Mouse (Mus musculus) lung, embryonic 14.5 days (tissue): ENCODE measurements around the gene Cdc34b. TPM values are rescaled to one million over a fixed set of nuclear protein-coding genes. Genes with fewer than 3 reads are reported as not detected.

Experiments
- ATAC-seq: fragments of 200-750 bp; cut with Nextera tagmentation; 2 replicates; pipeline ENCODE4 v1.8.0; 2017; ENCODE audit warnings: mild to moderate bottlenecking, moderate TSS enrichment, moderate library complexity; ENCODE audit not compliant: insufficient read depth
- DNase-seq: peaks from one replicate; pipeline ENCODE4 v3.0.0-alpha.2; 2015
- H3K27ac ChIP-seq: fragments of 300-500 bp; sonication (generic); 2 replicates; pipeline ENCODE4 v1.5.1; 2014; ENCODE audit warnings: low read depth, mild to moderate bottlenecking, moderate library complexity
- H3K27me3 ChIP-seq: fragments of 300-500 bp; sonication (generic); 2 replicates; pipeline ENCODE4 v1.6.1; 2014; ENCODE audit warnings: low read length, control low read depth; ENCODE audit not compliant: insufficient read depth
- H3K36me3 ChIP-seq: fragments of 300-500 bp; sonication (generic); 2 replicates; pipeline ENCODE4 v1.6.1; 2014; ENCODE audit warnings: control low read depth; ENCODE audit not compliant: insufficient read depth
- H3K4me1 ChIP-seq: fragments of 300-500 bp; sonication (generic); 2 replicates; pipeline ENCODE4 v1.6.1; 2014; ENCODE audit warnings: antibody characterized with exemption, control low read depth; ENCODE audit not compliant: insufficient read depth
- H3K4me2 ChIP-seq: fragments of 300-500 bp; sonication (generic); 2 replicates; pipeline ENCODE4 v1.6.1; 2014; ENCODE audit warnings: mild to moderate bottlenecking
- H3K4me3 ChIP-seq: fragments of 300-500 bp; sonication (generic); 2 replicates; pipeline ENCODE4 v1.5.1; 2014; ENCODE audit warnings: low read depth, low read length
- H3K9ac ChIP-seq: fragments of 300-500 bp; sonication (generic); 2 replicates; pipeline ENCODE4 v1.6.1; 2014
- H3K9me3 ChIP-seq: fragments of 300-500 bp; sonication (generic); 2 replicates; pipeline ENCODE4 v1.6.1; 2016; ENCODE audit warnings: low read depth, low read length, control low read depth
- CTCF ChIP-seq: IDR thresholded peaks from 2 replicates; pipeline ENCODE4 v1.5.1; 2016; ENCODE audit warnings: antibody characterized with exemption, low read depth
- WGBS: fragments of 180-500 bp; shearing (Covaris S2); extraction: QIAGEN DNeasy Blood & Tissue Kit; methylation state at CpG from one replicate; pipeline ENCODE4 v1.1.7; 2014; 5-methylcytosine and 5-hydroxymethylcytosine counted together
- polyA plus RNA-seq: library from polyadenylated mRNA; unstranded; fragments of >200 nt; fragmentation: Nextera tagmentation; extraction: Ambion mirVana; gene quantifications from 2 replicates; pipeline ENCODE4 v1.2.1, GENCODE M21; 2014

Gene Cdc34b
- polyA plus RNA-seq, 1 experiment from 2014 or later, result 0.21 TPM

DNA sequence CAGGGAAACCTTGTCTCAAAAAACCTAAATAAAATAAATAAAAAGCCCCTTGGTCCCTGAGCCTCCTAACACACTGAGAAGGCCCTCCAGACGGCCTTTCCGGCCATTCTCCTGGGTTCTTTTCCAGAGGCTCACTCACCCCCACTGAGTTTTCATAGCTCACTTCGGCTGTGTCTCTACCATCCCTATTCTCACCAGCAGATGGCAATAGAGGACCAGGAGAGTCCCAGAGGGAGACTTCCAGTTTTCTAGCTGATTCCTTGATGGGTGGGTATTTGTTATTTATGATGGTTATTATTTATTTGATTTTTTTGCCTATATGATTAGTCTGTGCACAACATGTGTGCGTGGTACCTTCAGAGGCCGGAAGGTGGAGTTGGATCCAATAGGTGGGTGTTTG lies 11.3 kb upstream of the Cdc34b start:
- Histone ChIP-seq H3K27me3 (no peaks in the 10 kb centered on the region), H3K4me2 (no peak overlapping the region), H3K4me1 (no peaks in the 10 kb centered on the region), H3K9me3 (no peaks in the 10 kb centered on the region), H3K4me3 (no peak overlapping the region), H3K9ac (no peak overlapping the region), H3K36me3 (no peaks in the 10 kb centered on the region), H3K27ac (no peak overlapping the region)
- 22% methylated on average over 5 of the region's 5 CpGs for WGBS
- TF ChIP-seq CTCF, result peak; percentile 86
- no peak; the same call in none of the 2 replicates for ATAC-seq
- peak; percentile 93 for DNase-seq

DNA sequence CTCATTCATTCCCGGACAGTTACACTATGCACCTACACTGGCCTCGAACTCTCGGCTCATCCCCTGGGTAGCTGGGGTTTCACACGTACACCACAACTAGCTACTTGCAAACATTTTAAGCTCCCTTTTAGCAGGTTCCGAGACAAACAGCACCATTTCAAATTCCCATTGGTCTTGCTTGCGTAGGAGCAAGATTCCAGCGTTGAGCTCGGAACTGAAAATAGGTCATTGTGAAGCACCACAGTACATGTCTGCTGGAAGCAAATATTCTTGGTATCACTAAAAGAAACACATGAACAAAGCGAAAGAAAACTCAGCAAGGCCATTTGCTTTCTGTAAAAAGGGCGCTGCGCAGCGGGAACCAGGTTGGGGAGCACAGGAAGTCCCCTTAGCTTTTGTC lies 10.4 kb upstream of the Cdc34b start:
- no peak for ATAC-seq
- H3K27me3 ChIP-seq, result no peaks in the 10 kb centered on the region
- no peak for DNase-seq
- H3K9me3 ChIP-seq, result no peaks in the 10 kb centered on the region
- no peak overlapping the region for H3K9ac ChIP-seq
- H3K4me3 ChIP-seq, result no peak overlapping the region
- H3K4me2 ChIP-seq, result no peak overlapping the region
- H3K27ac ChIP-seq, result no peak overlapping the region
- H3K4me1 ChIP-seq, result no peaks in the 10 kb centered on the region
- 82% methylated on average over 12 of the region's 12 CpGs for WGBS
- no peaks in the 10 kb centered on the region for H3K36me3 ChIP-seq
- TF ChIP-seq CTCF, result no peak

DNA sequence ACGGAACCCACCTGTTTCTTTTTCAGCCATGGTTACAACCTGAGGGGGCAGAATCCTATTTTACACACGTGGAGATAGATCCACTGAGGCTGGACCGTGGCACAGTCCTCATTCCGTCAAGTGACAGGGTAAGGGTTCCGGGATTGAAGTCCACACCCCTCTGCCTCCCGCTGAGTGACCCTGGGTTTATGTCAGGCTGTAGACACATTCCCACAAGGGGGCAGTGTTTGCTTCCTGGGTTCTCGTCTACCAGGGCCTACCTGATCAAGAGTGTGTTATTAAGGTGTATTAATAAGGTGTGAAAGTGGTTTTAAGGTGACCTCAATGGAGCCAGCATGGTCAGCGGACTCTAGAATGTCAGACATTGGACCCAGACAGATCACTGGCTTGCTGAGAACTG lies 8.8 kb upstream of the Cdc34b start:
- Histone ChIP-seq H3K4me2 (no peak overlapping the region), H3K27me3 (no peaks in the 10 kb centered on the region), H3K9ac (no peak overlapping the region), H3K9me3 (no peaks in the 10 kb centered on the region), H3K4me1 (no peaks in the 10 kb centered on the region), H3K36me3 (no peaks in the 10 kb centered on the region), H3K27ac (no peak overlapping the region), H3K4me3 (no peak overlapping the region)
- ATAC-seq (no peak), DNase-seq (peak; percentile 33)
- TF ChIP-seq CTCF, result peak; percentile 49
- 37% methylated on average over 8 of the region's 8 CpGs for WGBS

DNA sequence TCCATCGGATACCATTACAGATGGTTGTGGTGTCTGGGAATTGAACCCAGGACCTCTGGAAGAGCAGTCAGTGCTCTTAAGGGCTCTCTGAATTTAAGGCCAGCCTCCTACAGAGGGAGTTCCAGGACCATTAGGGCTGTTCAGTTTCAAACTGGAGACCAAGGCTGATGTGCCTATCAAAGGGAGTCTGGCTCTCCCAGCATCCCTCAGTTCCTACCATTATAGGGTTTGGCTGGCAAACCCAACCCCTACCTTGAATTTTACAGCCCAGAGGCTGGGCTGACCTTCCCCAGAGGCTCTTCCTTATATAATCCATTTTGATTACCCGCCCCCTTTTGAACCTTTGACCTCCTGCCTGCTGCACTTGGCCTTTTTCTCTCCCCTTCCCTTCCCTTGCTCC lies 5.8 kb upstream of the Cdc34b start:
- Histone ChIP-seq H3K4me3 (no peak overlapping the region), H3K27ac (no peak overlapping the region), H3K27me3 (no peaks in the 10 kb centered on the region), H3K4me1 (no peaks in the 10 kb centered on the region), H3K36me3 (no peaks in the 10 kb centered on the region), H3K9ac (no peak overlapping the region), H3K4me2 (no peak overlapping the region), H3K9me3 (no peaks in the 10 kb centered on the region)
- ATAC-seq (no peak), DNase-seq (no peak)
- WGBS, result 66% methylated on average over 2 of the region's 2 CpGs
- no peak for TF ChIP-seq CTCF

DNA sequence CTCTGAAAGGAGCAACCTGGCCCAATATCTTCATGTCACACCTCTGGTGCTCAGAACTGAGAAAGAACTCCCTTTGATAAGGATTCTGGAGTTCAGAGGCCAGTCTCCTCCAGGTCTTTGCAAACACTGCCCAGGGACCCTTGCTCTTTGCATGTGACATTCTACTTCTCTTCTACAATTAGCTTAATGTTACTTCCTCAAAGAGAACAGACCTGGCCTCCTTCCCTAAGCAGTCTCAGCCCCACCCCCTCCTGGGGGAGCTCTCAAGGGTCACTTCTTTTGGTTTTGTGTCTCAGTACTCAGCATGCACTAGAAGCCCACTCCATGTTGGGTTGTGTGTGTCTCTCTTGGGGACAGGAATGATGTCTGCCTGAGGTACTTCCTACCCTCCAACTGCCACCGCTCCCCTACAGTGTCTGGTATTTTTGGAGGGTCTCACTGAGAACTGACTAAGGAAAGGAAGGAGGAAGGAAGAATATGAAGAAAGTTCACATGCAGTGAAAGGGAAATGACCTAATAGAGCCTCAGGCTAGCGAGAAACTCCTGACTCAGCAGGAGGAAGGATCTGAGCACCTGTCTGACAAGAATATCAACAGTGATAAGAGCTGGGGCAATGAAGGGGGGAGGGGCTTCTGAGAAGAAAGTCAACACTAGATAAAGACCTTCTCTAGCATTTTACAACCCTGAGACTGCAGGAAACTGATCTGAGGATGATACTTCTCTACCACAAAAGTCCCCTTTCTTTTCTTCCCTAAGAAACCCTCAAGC lies 11.5 kb downstream of the Cdc34b start:
- no peak for DNase-seq
- 39% methylated on average over 2 of the region's 2 CpGs for WGBS

DNA sequence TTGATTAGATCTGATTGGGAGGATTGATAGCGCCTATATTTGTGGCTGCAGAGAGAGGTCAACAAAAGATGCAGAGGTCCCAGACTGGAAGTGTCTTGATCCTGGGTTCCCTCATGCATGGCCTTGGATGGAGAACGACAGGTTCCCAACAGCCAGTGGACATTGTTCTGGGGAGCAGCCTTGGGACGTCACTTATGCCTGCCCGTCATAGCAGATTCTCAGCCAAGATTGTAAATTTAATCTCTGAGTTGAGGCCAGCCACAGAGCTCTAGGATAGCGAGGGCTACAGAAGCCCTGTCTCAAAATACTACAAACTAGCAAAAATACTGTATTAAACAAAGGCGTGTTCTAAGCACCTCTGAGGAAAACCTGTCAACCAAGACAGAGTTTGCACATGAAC lies 18.3 kb downstream of the Cdc34b start:
- TF ChIP-seq CTCF, result no peak
- no peak overlapping the region for H3K9ac ChIP-seq
- no peaks in the 10 kb centered on the region for H3K27me3 ChIP-seq
- no peak overlapping the region for H3K4me3 ChIP-seq
- H3K4me1 ChIP-seq, result no peaks in the 10 kb centered on the region
- no peak for DNase-seq
- no peak overlapping the region for H3K27ac ChIP-seq
- no peaks in the 10 kb centered on the region for H3K9me3 ChIP-seq
- no peak overlapping the region for H3K4me2 ChIP-seq
- no peaks in the 10 kb centered on the region for H3K36me3 ChIP-seq
- WGBS, result 78% methylated on average over 6 of the region's 6 CpGs
- no peak for ATAC-seq

More for the DNA sequence above, 11.5 kb downstream of the Cdc34b start:
- no peak overlapping the region for H3K27ac ChIP-seq
- H3K27me3 ChIP-seq, result no peaks in the 10 kb centered on the region
- H3K4me3 ChIP-seq, result no peak overlapping the region
- no peaks in the 10 kb centered on the region for H3K9me3 ChIP-seq
- no peak overlapping the region for H3K9ac ChIP-seq
- no peak for ATAC-seq
- H3K4me1 ChIP-seq, result no peaks in the 10 kb centered on the region
- H3K4me2 ChIP-seq, result no peak overlapping the region
- no peak for TF ChIP-seq CTCF
- H3K36me3 ChIP-seq, result no peaks in the 10 kb centered on the region

DNA sequence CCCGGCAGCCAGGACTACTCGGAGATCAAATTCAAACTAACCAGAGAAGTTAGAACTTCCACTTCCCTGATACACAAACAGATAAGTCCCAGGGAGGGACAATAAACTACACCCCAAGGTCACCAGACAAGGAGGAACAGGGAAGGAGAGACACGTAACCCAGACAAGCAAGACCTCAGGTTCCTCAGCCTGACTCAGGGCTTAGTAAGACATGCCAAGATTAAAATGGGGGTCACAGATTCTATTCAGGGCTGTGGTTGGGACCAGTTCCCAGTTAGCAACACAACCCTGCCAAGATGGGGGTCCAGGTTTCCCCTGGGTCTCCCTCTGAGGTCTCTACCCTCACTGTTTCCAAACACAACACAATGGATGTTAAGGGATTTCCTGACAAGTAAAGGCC lies 18.8 kb downstream of the Cdc34b start:
- no peak overlapping the region for H3K27ac ChIP-seq
- H3K9ac ChIP-seq, result no peak overlapping the region
- H3K27me3 ChIP-seq, result no peaks in the 10 kb centered on the region
- no peak overlapping the region for H3K4me2 ChIP-seq
- DNase-seq (no peak), ATAC-seq (no peak)
- no peak for TF ChIP-seq CTCF
- H3K4me1 ChIP-seq, result no peaks in the 10 kb centered on the region
- no peaks in the 10 kb centered on the region for H3K9me3 ChIP-seq
- no peak overlapping the region for H3K4me3 ChIP-seq
- WGBS, result 62% methylated on average over 3 of the region's 3 CpGs
- no peaks in the 10 kb centered on the region for H3K36me3 ChIP-seq
